Mouse (Mus musculus): Measurements from ENCODE around the gene Dchs1.
"Not testable (repeated sequence)": the region's sequence is repeated elsewhere in the genome, so short reads cannot be mapped to it uniquely, and the experiment has no call there.

The Dchs1 gene

GRCm38 (mm10) chr7:105783861-105784260, 3.6 kb downstream of the Dchs1 start:
- DNase-seq: no peak

GRCm38 (mm10) chr7:105778553-105779265, 8.7 kb downstream of the Dchs1 start:
- peak; percentile 39 for DNase-seq

- peak; percentile 41 for DNase-seq
Measured at GRCm38 (mm10) chr7:105777797-105778552, 9.5 kb downstream of the Dchs1 start.

- no peak for DNase-seq
Measured at GRCm38 (mm10) chr7:105777316-105777715, 10.1 kb downstream of the Dchs1 start.

GRCm38 (mm10) chr7:105776026-105776425, 11.4 kb downstream of the Dchs1 start:
- no peak for DNase-seq

- peak; percentile 65 for DNase-seq
Measured at GRCm38 (mm10) chr7:105774661-105775060, 12.8 kb downstream of the Dchs1 start.

GRCm38 (mm10) chr7:105773041-105773440, 14.4 kb downstream of the Dchs1 start:
- peak; percentile 34 for DNase-seq

GRCm38 (mm10) chr7:105772331-105772730, 15.1 kb downstream of the Dchs1 start:
- no peak for DNase-seq

GRCm38 (mm10) chr7:105769959-105770358, 17.5 kb downstream of the Dchs1 start:
- DNase-seq: no peak

GRCm38 (mm10) chr7:105767729-105768165, 19.7 kb downstream of the Dchs1 start:
- DNase-seq: no peak

GRCm38 (mm10) chr7:105764331-105764730, 23.1 kb downstream of the Dchs1 start:
- no peak for DNase-seq

- no peak for DNase-seq
Measured at GRCm38 (mm10) chr7:105762517-105763270, 24.8 kb downstream of the Dchs1 start.

- DNase-seq: no peak
Measured at GRCm38 (mm10) chr7:105761813-105762484, 25.5 kb downstream of the Dchs1 start.

- no peak for DNase-seq
Measured at GRCm38 (mm10) chr7:105753281-105753680, 34.2 kb downstream of the Dchs1 start.

- no peak for DNase-seq
Measured at GRCm38 (mm10) chr7:105752716-105753115, 34.7 kb downstream of the Dchs1 start.

- DNase-seq: peak; percentile 95
Measured at GRCm38 (mm10) chr7:105751491-105752433, 35.7 kb downstream of the Dchs1 start, which contains the start of gene Tpp1. Tpp1 (minus strand) TSS chr7:105752235.

- no peak for DNase-seq
Measured at GRCm38 (mm10) chr7:105747776-105748175, 39.7 kb downstream of the Dchs1 start.

GRCm38 (mm10) chr7:105743926-105744590, 43.4 kb downstream of the Dchs1 start, which contains the start of gene Taf10:
Taf10 (minus strand) TSS chr7:105744361.
- DNase-seq: peak; percentile 94

- not testable (repeated sequence) for DNase-seq
Measured at GRCm38 (mm10) chr7:105743246-105743925, 44.1 kb downstream of the Dchs1 start.

GRCm38 (mm10) chr7:105742539-105743215, 44.8 kb downstream of the Dchs1 start:
- not testable (repeated sequence) for DNase-seq
